Mouse (Mus musculus) midbrain, postnatal 0 days (tissue): ENCODE data around the gene Ppm1h. TPM values are rescaled to one million over a fixed set of nuclear protein-coding genes. Genes with fewer than 3 reads are reported as not detected.

Source experiments
- ATAC-seq: fragments of 200-750 bp; cut with Nextera tagmentation; 2 replicates; pipeline ENCODE4 v1.8.0; 2017; ENCODE audit warnings: moderate number of reproducible peaks, mild to moderate bottlenecking, moderate TSS enrichment, moderate library complexity; ENCODE audit not compliant: low FRiP score
- DNase-seq: peaks from one replicate; pipeline ENCODE4 v3.0.0-alpha.2; 2015; ENCODE audit warnings: low spot score
- H3K27ac ChIP-seq: fragments of 300-500 bp; sonication (generic); 2 replicates; pipeline ENCODE4 v1.5.1; 2014; ENCODE audit warnings: low read depth, mild to moderate bottlenecking, low read length, mixed read lengths
- H3K27me3 ChIP-seq: fragments of 300-500 bp; sonication (generic); 2 replicates; pipeline ENCODE4 v1.6.1; 2014; ENCODE audit warnings: low read length, control low read depth, mixed read lengths; ENCODE audit not compliant: insufficient read depth
- H3K36me3 ChIP-seq: fragments of 300-500 bp; sonication (generic); 2 replicates; pipeline ENCODE4 v1.6.1; 2014; ENCODE audit warnings: low read length, control low read depth, mixed read lengths; ENCODE audit not compliant: insufficient read depth
- H3K4me1 ChIP-seq: fragments of 300-500 bp; sonication (generic); 2 replicates; pipeline ENCODE4 v1.6.1; 2014; ENCODE audit warnings: mild to moderate bottlenecking, control low read depth, antibody characterized with exemption, low read length, mixed read lengths; ENCODE audit not compliant: insufficient read depth
- H3K4me2 ChIP-seq: fragments of 300-500 bp; sonication (generic); 2 replicates; pipeline ENCODE4 v1.6.1; 2014; ENCODE audit warnings: low read depth, mild to moderate bottlenecking, low read length, mixed read lengths; ENCODE audit not compliant: poor library complexity, severe bottlenecking
- H3K4me3 ChIP-seq: fragments of 300-500 bp; sonication (generic); 2 replicates; pipeline ENCODE4 v1.5.1; 2014; ENCODE audit warnings: low read depth, mild to moderate bottlenecking, low read length, moderate library complexity
- H3K9ac ChIP-seq: fragments of 300-500 bp; sonication (generic); replicated peaks from 2 replicates; pipeline ENCODE4 v1.6.1; 2014; ENCODE audit warnings: mild to moderate bottlenecking, low read length, moderate library complexity, mixed read lengths; ENCODE audit not compliant: poor library complexity, severe bottlenecking
- H3K9me3 ChIP-seq: fragments of 300-500 bp; sonication (generic); 2 replicates; pipeline ENCODE4 v1.6.1; 2016; ENCODE audit warnings: low read length, control low read depth
- CTCF ChIP-seq: IDR thresholded peaks from 2 replicates; pipeline ENCODE4 v1.5.1; 2016; ENCODE audit warnings: antibody characterized with exemption, mild to moderate bottlenecking
- WGBS: fragments of 180-500 bp; shearing (Covaris S2); extraction: QIAGEN DNeasy Blood & Tissue Kit; methylation state at CpG from one replicate; pipeline ENCODE4 v1.1.7; 2014; 5-methylcytosine and 5-hydroxymethylcytosine counted together
- polyA plus RNA-seq: library from polyadenylated mRNA; unstranded; fragments of >200 nt; fragmentation: Nextera tagmentation; extraction: Ambion mirVana; gene quantifications from 2 replicates; pipeline ENCODE4 v1.2.1, GENCODE M21; 2015
- total RNA-seq: library from RNA; depleted of rRNA; stranded (reverse); fragments of >200 nt; gene quantifications from 2 replicates; pipeline ENCODE4 v1.2.3, GENCODE M21; 2014

Gene Ppm1h
- total and polyA plus RNA-seq, 2 experiments from 2014 or later: 28.0 to 42.8 TPM

DNA sequence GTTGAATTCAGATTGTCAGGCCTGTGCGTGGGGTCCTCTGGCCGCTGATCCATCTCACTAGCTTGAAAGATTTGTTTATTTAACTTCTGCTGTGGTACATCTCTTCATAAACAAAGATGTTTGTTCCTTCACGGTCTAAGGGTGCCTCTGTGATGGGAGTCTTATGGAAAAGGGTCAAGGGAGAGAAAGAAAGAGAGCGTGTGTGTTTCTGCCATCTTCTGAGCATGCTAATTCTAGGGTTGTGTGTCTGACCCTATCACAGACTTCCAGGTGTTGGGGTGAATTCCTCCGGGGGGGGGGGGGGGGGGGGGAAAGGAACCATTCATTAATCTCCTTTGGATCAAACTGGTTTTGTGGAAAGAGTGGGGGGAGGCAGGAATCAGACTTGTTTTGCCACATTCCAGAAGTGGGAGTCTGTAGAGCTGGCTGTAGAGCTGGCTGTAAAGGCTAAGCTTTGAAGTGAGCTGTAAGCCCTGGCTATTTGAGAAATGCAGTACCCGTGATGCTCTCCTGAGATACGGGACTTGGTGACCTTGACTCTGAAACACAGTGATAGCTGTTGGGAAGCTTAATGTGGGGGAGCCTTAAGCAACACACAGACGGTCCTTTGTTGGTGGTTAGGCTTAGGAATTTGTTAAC lies 191.4 kb downstream of the Ppm1h start:
- H3K9ac ChIP-seq: no peak overlapping the region
- no peak for TF ChIP-seq CTCF
- H3K4me1 ChIP-seq: no peaks in the 10 kb centered on the region
- H3K27me3 ChIP-seq: no peaks in the 10 kb centered on the region
- no peak overlapping the region for H3K4me3 ChIP-seq
- 73% methylated on average over 7 of the region's 8 CpGs for WGBS
- no peaks in the 10 kb centered on the region for H3K36me3 ChIP-seq
- no peak overlapping the region for H3K27ac ChIP-seq
- DNase-seq: no peak
- ATAC-seq: no peak
- H3K9me3 ChIP-seq: no peaks in the 10 kb centered on the region
- H3K4me2 ChIP-seq: no peak overlapping the region

DNA sequence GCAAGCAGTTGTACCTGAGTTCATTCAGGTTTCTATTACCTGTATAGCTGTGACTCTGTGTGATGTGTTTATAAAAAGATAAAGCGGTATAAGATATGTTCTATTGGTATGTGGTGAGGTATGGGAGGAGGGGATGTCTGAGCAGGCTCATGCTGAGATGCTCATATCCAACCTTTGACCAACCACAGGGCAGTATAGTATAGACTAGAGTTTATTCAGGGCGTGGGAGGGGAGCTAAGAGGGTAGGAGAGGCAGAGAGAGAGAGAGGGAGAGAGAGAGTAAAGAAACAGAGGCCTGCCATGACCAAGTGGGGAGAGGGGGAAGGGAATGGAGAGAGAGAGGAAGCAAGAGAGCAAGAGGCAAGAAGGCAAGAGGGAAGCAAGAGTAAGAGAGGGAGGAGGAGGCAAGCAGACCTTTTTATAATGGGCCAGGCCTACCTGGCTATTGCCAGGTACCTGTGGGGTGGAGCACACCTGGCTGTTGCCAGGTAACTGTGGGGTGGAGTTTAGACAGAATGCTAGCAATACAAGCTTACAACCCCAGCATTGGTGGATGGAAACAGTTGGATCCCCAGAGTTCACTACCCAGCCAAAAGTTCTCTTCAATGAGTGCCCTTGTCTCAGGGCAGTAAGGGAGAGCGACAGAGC lies 192.4 kb downstream of the Ppm1h start:
- ATAC-seq (no peak), DNase-seq (no peak)
- Histone ChIP-seq H3K4me3 (no peak overlapping the region), H3K9me3 (no peaks in the 10 kb centered on the region), H3K4me2 (no peak overlapping the region), H3K36me3 (no peaks in the 10 kb centered on the region), H3K4me1 (no peaks in the 10 kb centered on the region), H3K27ac (no peak overlapping the region), H3K9ac (no peak overlapping the region), H3K27me3 (no peaks in the 10 kb centered on the region)
- no peak for TF ChIP-seq CTCF
- 84% methylated on average over 3 of the region's 3 CpGs for WGBS

DNA sequence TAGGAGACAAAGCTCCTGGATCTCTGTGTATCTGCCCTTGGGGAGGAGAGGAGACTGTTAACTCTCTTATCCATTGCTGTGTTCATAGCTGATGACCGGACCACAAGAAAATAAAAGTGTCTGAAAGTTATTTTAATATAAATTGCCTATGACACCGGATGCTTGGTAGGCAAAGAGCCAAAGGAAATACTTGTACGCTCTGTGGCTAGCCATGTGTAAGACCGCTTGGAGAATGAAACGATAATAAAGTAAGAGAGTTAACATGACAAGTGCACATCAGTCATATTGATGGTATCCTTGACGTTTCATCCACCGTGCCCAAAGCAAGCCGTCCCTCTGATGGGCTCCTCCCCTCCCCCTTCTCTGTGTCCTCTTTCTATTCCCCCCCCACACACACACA lies 194.2 kb downstream of the Ppm1h start:
- Histone ChIP-seq H3K4me2 (no peak overlapping the region), H3K27ac (no peak overlapping the region), H3K4me1 (no peaks in the 10 kb centered on the region), H3K9ac (no peak overlapping the region), H3K9me3 (no peaks in the 10 kb centered on the region), H3K36me3 (no peaks in the 10 kb centered on the region), H3K27me3 (no peaks in the 10 kb centered on the region), H3K4me3 (no peak overlapping the region)
- ATAC-seq: no peak
- 91% methylated on average over 8 of the region's 8 CpGs for WGBS
- TF ChIP-seq CTCF: no peak
- no peak for DNase-seq

DNA sequence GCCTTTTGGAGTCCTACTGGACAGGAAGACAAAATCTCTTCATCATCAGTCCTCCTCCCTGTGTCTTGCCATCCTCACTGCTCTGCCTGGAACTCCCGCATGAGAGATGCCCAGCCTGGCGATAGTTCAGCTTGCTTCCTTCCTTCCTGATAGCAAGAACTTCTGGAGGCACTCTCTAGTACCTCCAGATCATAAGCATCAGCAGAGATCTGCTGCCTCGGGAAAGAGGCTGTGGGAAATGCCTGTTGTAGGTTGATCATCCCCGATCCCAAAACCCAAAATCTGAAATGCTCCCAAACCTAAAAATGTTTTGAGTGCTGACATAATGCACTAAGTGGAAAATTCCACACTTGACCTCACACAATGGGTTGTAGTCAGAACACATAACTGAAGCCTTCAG lies 198.4 kb downstream of the Ppm1h start:
- no peak for TF ChIP-seq CTCF
- DNase-seq (no peak), ATAC-seq (no peak)
- 93% methylated on average over 4 of the region's 4 CpGs for WGBS
- Histone ChIP-seq H3K4me2 (no peak overlapping the region), H3K9ac (no peak overlapping the region), H3K4me3 (no peak overlapping the region), H3K36me3 (no peaks in the 10 kb centered on the region), H3K27ac (no peak overlapping the region), H3K9me3 (no peaks in the 10 kb centered on the region), H3K27me3 (no peaks in the 10 kb centered on the region), H3K4me1 (no peaks in the 10 kb centered on the region)

DNA sequence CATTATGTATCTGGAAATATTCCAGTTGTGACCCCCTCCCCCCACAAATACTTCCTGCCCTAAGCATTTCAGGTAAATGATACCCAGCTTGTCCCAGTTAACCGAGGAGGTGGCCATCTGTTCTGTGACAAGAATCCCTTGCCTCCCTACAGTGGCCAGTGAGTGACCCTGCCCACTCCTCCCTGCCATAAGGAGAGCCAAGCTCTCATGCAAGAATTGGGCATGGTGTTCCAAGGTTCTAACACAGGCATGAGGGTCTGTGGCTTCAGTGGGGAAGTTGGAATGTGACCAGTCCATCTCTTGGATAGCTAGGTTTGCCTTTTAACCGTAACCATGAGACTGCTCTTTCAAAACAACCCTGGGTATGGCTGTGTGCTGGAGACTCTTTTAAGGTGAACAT lies 198.9 kb downstream of the Ppm1h start:
- TF ChIP-seq CTCF: no peak
- H3K4me3 ChIP-seq: no peak overlapping the region
- ATAC-seq (no peak), DNase-seq (no peak)
- no peak overlapping the region for H3K9ac ChIP-seq
- H3K27ac ChIP-seq: no peak overlapping the region
- H3K4me2 ChIP-seq: no peak overlapping the region
- no peaks in the 10 kb centered on the region for H3K4me1 ChIP-seq
- H3K9me3 ChIP-seq: no peaks in the 10 kb centered on the region
- WGBS: 84% methylated on average over 2 of the region's 2 CpGs
- no peaks in the 10 kb centered on the region for H3K27me3 ChIP-seq
- H3K36me3 ChIP-seq: no peaks in the 10 kb centered on the region

DNA sequence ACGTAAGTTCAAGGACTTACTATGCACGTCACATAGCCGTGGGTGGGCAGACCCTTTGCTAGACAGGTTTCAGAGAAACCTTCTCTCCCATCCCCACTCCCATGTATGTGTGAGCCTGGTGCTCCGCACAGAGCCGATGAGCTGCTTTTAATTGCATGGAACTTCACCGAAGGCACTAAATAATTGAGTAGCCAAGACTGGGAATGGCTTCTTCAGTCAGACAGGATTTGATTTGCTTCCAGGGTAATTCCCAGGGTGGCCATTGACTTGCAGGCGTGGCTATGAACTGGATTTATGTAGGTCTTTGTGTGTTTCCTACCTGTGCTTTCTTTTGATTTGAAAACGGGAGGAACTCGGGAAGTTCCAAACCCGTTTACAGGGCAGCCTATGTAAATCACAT lies 202.9 kb downstream of the Ppm1h start:
- no peaks in the 10 kb centered on the region for H3K36me3 ChIP-seq
- H3K9me3 ChIP-seq: no peaks in the 10 kb centered on the region
- DNase-seq (no peak), ATAC-seq (no peak)
- TF ChIP-seq CTCF: no peak
- no peak overlapping the region for H3K9ac ChIP-seq
- peaks cover 17% of the 10 kb centered on the region for H3K4me1 ChIP-seq
- no peaks in the 10 kb centered on the region for H3K27me3 ChIP-seq
- H3K4me3 ChIP-seq: no peak overlapping the region
- 54% methylated on average over 10 of the region's 10 CpGs for WGBS
- no peak overlapping the region for H3K4me2 ChIP-seq
- no peak overlapping the region for H3K27ac ChIP-seq
